Mouse (Mus musculus): ENCODE results near the gene Gabbr1.

DNA sequence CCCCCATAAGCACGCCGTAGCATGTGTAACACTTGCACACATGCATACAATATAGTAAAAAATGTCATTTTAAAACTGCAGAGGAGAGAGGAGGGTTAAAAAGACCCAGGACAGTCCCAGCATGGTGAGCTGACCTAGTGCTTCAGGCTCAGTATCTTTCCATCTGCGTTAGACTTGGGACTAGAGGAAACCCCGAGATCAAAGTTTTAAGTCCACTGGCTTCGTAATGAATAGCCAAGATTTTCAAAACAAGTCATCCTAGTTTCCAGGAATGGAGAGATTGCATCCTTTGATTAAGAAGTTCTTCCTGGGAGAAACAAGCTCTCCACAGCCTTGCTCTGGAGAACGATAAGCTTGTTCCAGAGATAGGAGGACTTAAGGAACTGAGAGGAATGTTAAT is 37.6 kb upstream of the Gabbr1 start:
- TF ChIP-seq CTCF (IDR thresholded peaks at IDR 0.05; ENCODE audit: borderline replicate concordance, insufficient read depth, low read length) (no peak), POLR2A (IDR thresholded peaks at IDR 0.05; ENCODE audit: low read depth, low read length) (no peak)
